Mouse (Mus musculus) limb, embryonic 11.5 days (tissue): ENCODE results near the gene Ulk3. TPM values are rescaled to one million over a fixed set of nuclear protein-coding genes. Genes with fewer than 3 reads are reported as not detected.

Experiments
- ATAC-seq: fragments of 200-750 bp; cut with Nextera tagmentation; 2 replicates; pipeline ENCODE4 v1.8.0; 2017; ENCODE audit warnings: low read depth; ENCODE audit not compliant: insufficient number of reproducible peaks, low FRiP score, low TSS enrichment
- DNase-seq: peaks from one replicate; pipeline ENCODE4 v3.0.0-alpha.2; 2015; ENCODE audit warnings: low spot score
- H3K27ac ChIP-seq: fragments of 300-500 bp; sonication (generic); replicated peaks from 2 replicates; pipeline ENCODE4 v1.5.1; 2014; ENCODE audit warnings: low read depth, mild to moderate bottlenecking, low read length
- H3K27me3 ChIP-seq: fragments of 300-500 bp; sonication (generic); 2 replicates; pipeline ENCODE4 v1.6.1; 2014; ENCODE audit warnings: mild to moderate bottlenecking, low read length, mixed read lengths; ENCODE audit not compliant: control insufficient read depth, insufficient read depth
- H3K36me3 ChIP-seq: fragments of 300-500 bp; sonication (generic); 2 replicates; pipeline ENCODE4 v1.6.1; 2014; ENCODE audit warnings: mild to moderate bottlenecking, low read length, moderate library complexity, mixed read lengths; ENCODE audit not compliant: control insufficient read depth, insufficient read depth
- H3K4me1 ChIP-seq: fragments of 300-500 bp; sonication (generic); 2 replicates; pipeline ENCODE4 v1.6.1; 2014; ENCODE audit warnings: low read length, mixed read lengths; ENCODE audit not compliant: control insufficient read depth, insufficient read depth
- H3K4me2 ChIP-seq: fragments of 300-500 bp; sonication (generic); 2 replicates; pipeline ENCODE4 v1.6.1; 2014; ENCODE audit warnings: low read depth, mild to moderate bottlenecking, moderate library complexity; ENCODE audit not compliant: severe bottlenecking
- H3K4me3 ChIP-seq: fragments of 300-500 bp; sonication (generic); 2 replicates; pipeline ENCODE4 v1.5.1; 2014; ENCODE audit warnings: low read depth, low read length
- H3K9ac ChIP-seq: fragments of 300-500 bp; sonication (generic); 2 replicates; pipeline ENCODE4 v1.6.1; 2014; ENCODE audit warnings: mild to moderate bottlenecking, low read length
- H3K9me3 ChIP-seq: fragments of 300-500 bp; sonication (generic); 2 replicates; pipeline ENCODE4 v1.6.1; 2016; ENCODE audit warnings: low read length; ENCODE audit not compliant: control insufficient read depth
- WGBS: fragments of 180-500 bp; shearing (Covaris S2); extraction: QIAGEN DNeasy Blood & Tissue Kit; methylation state at CpG from one replicate; pipeline ENCODE4 v1.1.7; 2014; 5-methylcytosine and 5-hydroxymethylcytosine counted together
- polyA plus RNA-seq: library from polyadenylated mRNA; unstranded; fragments of >200 nt; fragmentation: Nextera tagmentation; extraction: Ambion mirVana; gene quantifications from 2 replicates; pipeline ENCODE4 v1.2.1, GENCODE M21; 2014

Gene Ulk3
- polyA plus RNA-seq, 1 experiment from 2014 or later = 9.8 TPM

GRCm38 (mm10) chr9:57577144-57577849 lies 12.0 kb upstream of the Ulk3 start:
- H3K27ac ChIP-seq = no peak overlapping the region
- 75% methylated on average over 6 of the region's 6 CpGs for WGBS
- H3K9ac ChIP-seq = no peak overlapping the region
- no peak overlapping the region for H3K4me2 ChIP-seq
- no peaks in the 10 kb centered on the region for H3K27me3 ChIP-seq
- no peak for DNase-seq
- no peak overlapping the region for H3K4me3 ChIP-seq
- peaks cover 2% of the 10 kb centered on the region; the same call in 1 of the 2 replicates for H3K36me3 ChIP-seq
- H3K4me1 ChIP-seq = no peaks in the 10 kb centered on the region
- no peak for ATAC-seq
- H3K9me3 ChIP-seq = no peaks in the 10 kb centered on the region

- Histone ChIP-seq H3K4me2 (no peak overlapping the region), H3K4me3 (no peak overlapping the region), H3K27me3 (no peaks in the 10 kb centered on the region), H3K27ac (no peak overlapping the region), H3K9ac (no peak overlapping the region), H3K9me3 (no peaks in the 10 kb centered on the region), H3K36me3 (peaks cover 3% of the 10 kb centered on the region; the same call in 1 of the 2 replicates), H3K4me1 (no peaks in the 10 kb centered on the region)
- WGBS = 88% methylated on average over 3 of the region's 3 CpGs
- no peak for DNase-seq
- ATAC-seq = no peak
Observed at GRCm38 (mm10) chr9:57584991-57585390, 4.3 kb upstream of the Ulk3 start.

GRCm38 (mm10) chr9:57590726-57591125 lies 1.5 kb downstream of the Ulk3 start:
- Histone ChIP-seq H3K4me2 (no peak overlapping the region), H3K9ac (no peak overlapping the region)

GRCm38 (mm10) chr9:57593454-57594173 lies 4.4 kb downstream of the Ulk3 start:
- no peaks in the 10 kb centered on the region for H3K9me3 ChIP-seq
- 57% methylated on average over 12 of the region's 12 CpGs for WGBS
- H3K4me3 ChIP-seq = no peak overlapping the region
- H3K27me3 ChIP-seq = no peaks in the 10 kb centered on the region
- no peak overlapping the region for H3K9ac ChIP-seq
- H3K36me3 ChIP-seq = peaks cover 4% of the 10 kb centered on the region; the same call in 1 of the 2 replicates
- no peak overlapping the region for H3K4me2 ChIP-seq
- DNase-seq (no peak), ATAC-seq (no peak)
- H3K4me1 ChIP-seq = no peaks in the 10 kb centered on the region
- H3K27ac ChIP-seq = no peak overlapping the region

More at GRCm38 (mm10) chr9:57590726-57591125, 1.5 kb downstream of the Ulk3 start:
- H3K4me3 ChIP-seq = no peak overlapping the region
- no peaks in the 10 kb centered on the region for H3K9me3 ChIP-seq
- H3K27ac ChIP-seq = no peak overlapping the region
- DNase-seq = no peak
- peaks cover 4% of the 10 kb centered on the region; the same call in 1 of the 2 replicates for H3K36me3 ChIP-seq
- H3K27me3 ChIP-seq = no peaks in the 10 kb centered on the region
- H3K4me1 ChIP-seq = no peaks in the 10 kb centered on the region
- WGBS = 31% methylated on average over 5 of the region's 5 CpGs
- no peak for ATAC-seq

- no peak overlapping the region for H3K4me3 ChIP-seq
- ATAC-seq (no peak), DNase-seq (no peak)
- no peak overlapping the region for H3K27ac ChIP-seq
- no peaks in the 10 kb centered on the region for H3K27me3 ChIP-seq
- 75% methylated on average over 9 of the region's 9 CpGs for WGBS
- H3K9ac ChIP-seq = no peak overlapping the region
- H3K9me3 ChIP-seq = no peaks in the 10 kb centered on the region
- H3K4me1 ChIP-seq = no peaks in the 10 kb centered on the region
- H3K4me2 ChIP-seq = no peak overlapping the region
- peaks cover 4% of the 10 kb centered on the region; the same call in 1 of the 2 replicates for H3K36me3 ChIP-seq
Observed at GRCm38 (mm10) chr9:57594174-57594509, 4.9 kb downstream of the Ulk3 start.

GRCm38 (mm10) chr9:57597265-57597664 lies 8.0 kb downstream of the Ulk3 start:
- Histone ChIP-seq H3K9ac (no peak overlapping the region), H3K4me2 (no peak overlapping the region), H3K4me3 (no peak overlapping the region), H3K27me3 (no peaks in the 10 kb centered on the region), H3K27ac (no peak overlapping the region), H3K4me1 (peaks cover 3% of the 10 kb centered on the region; the same call in 1 of the 2 replicates), H3K9me3 (no peaks in the 10 kb centered on the region), H3K36me3 (peaks cover 3% of the 10 kb centered on the region; the same call in 1 of the 2 replicates)
- no peak for DNase-seq
- WGBS = 88% methylated on average over 8 of the region's 8 CpGs
- ATAC-seq = no peak

- no peak overlapping the region for H3K27ac ChIP-seq
- 23% methylated on average over 4 of the region's 4 CpGs for WGBS
- no peaks in the 10 kb centered on the region for H3K9me3 ChIP-seq
- H3K4me3 ChIP-seq = no peak overlapping the region
- no peak for DNase-seq
- no peak overlapping the region for H3K4me2 ChIP-seq
- peaks cover 3% of the 10 kb centered on the region; the same call in 1 of the 2 replicates for H3K4me1 ChIP-seq
- peaks cover 1% of the 10 kb centered on the region; the same call in 1 of the 2 replicates for H3K36me3 ChIP-seq
- no peak for ATAC-seq
- H3K9ac ChIP-seq = no peak overlapping the region
- no peaks in the 10 kb centered on the region for H3K27me3 ChIP-seq
Observed at GRCm38 (mm10) chr9:57597929-57598382, 8.7 kb downstream of the Ulk3 start.

- H3K4me1 ChIP-seq = peaks cover 3% of the 10 kb centered on the region; the same call in 1 of the 2 replicates
- H3K4me3 ChIP-seq = no peak overlapping the region
- no peak overlapping the region for H3K4me2 ChIP-seq
- DNase-seq (no peak), ATAC-seq (no peak)
- H3K36me3 ChIP-seq = no peaks in the 10 kb centered on the region
- H3K9ac ChIP-seq = no peak overlapping the region
- H3K27ac ChIP-seq = no peak overlapping the region
- no peaks in the 10 kb centered on the region for H3K27me3 ChIP-seq
- H3K9me3 ChIP-seq = no peaks in the 10 kb centered on the region
- 53% methylated on average over 8 of the region's 8 CpGs for WGBS
Observed at GRCm38 (mm10) chr9:57598851-57599563, 9.8 kb downstream of the Ulk3 start.
